Mouse (Mus musculus): ENCODE data around the gene St3gal5.
A peak's percentile ranks its signal among the peaks of the same experiment; 100 is the strongest.

Gene St3gal5

GRCm38 (mm10) chr6:72098021-72098655, 746 bp downstream of the St3gal5 start:
- DNase-seq (ENCODE audit: low spot score) = no peak

GRCm38 (mm10) chr6:72098691-72099090, 1.3 kb downstream of the St3gal5 start:
- no peak for DNase-seq (ENCODE audit: low spot score)

GRCm38 (mm10) chr6:72099281-72099680, 1.9 kb downstream of the St3gal5 start:
- no peak for DNase-seq (ENCODE audit: low spot score)

- DNase-seq (ENCODE audit: low spot score) = no peak
Observed at GRCm38 (mm10) chr6:72100171-72100570, 2.8 kb downstream of the St3gal5 start.

GRCm38 (mm10) chr6:72100939-72101338, 3.5 kb downstream of the St3gal5 start:
- no peak for DNase-seq (ENCODE audit: low spot score)

- DNase-seq (ENCODE audit: low spot score) = peak; percentile 75
Observed at GRCm38 (mm10) chr6:72101386-72101785, 4.0 kb downstream of the St3gal5 start.

- DNase-seq (ENCODE audit: low spot score) = no peak
Observed at GRCm38 (mm10) chr6:72102066-72102465, 4.7 kb downstream of the St3gal5 start.

GRCm38 (mm10) chr6:72104534-72104933, 7.1 kb downstream of the St3gal5 start:
- DNase-seq (ENCODE audit: low spot score) = no peak

- peak; percentile 62 for DNase-seq (ENCODE audit: low spot score)
Observed at GRCm38 (mm10) chr6:72108941-72109892, 11.8 kb downstream of the St3gal5 start.

- DNase-seq (ENCODE audit: low spot score) = no peak
Observed at GRCm38 (mm10) chr6:72110577-72110976, 13.2 kb downstream of the St3gal5 start.

- no peak for DNase-seq (ENCODE audit: low spot score)
Observed at GRCm38 (mm10) chr6:72112575-72112974, 15.2 kb downstream of the St3gal5 start.

GRCm38 (mm10) chr6:72113093-72113702, 15.8 kb downstream of the St3gal5 start:
- DNase-seq (ENCODE audit: low spot score) = no peak

GRCm38 (mm10) chr6:72114902-72115301, 17.5 kb downstream of the St3gal5 start:
- no peak for DNase-seq (ENCODE audit: low spot score)

- no peak for DNase-seq (ENCODE audit: low spot score)
Observed at GRCm38 (mm10) chr6:72117322-72117968, 20.1 kb downstream of the St3gal5 start.

- DNase-seq (ENCODE audit: low spot score) = no peak
Observed at GRCm38 (mm10) chr6:72119870-72120269, 22.5 kb downstream of the St3gal5 start.

- DNase-seq (ENCODE audit: low spot score) = peak; percentile 37
Observed at GRCm38 (mm10) chr6:72121301-72121700, 23.9 kb downstream of the St3gal5 start.

GRCm38 (mm10) chr6:72122515-72122914, 25.1 kb downstream of the St3gal5 start:
- no peak for DNase-seq (ENCODE audit: low spot score)

- DNase-seq (ENCODE audit: low spot score) = no peak
Observed at GRCm38 (mm10) chr6:72124315-72125103, 27.1 kb downstream of the St3gal5 start.

- DNase-seq (ENCODE audit: low spot score) = no peak
Observed at GRCm38 (mm10) chr6:72126128-72126917, 28.9 kb downstream of the St3gal5 start.

- no peak for DNase-seq (ENCODE audit: low spot score)
Observed at GRCm38 (mm10) chr6:72130056-72130455, 32.7 kb downstream of the St3gal5 start.
